Mouse (Mus musculus) forebrain, embryonic 11.5 days (tissue): ENCODE measurements around the gene Olfr631. TPM values are rescaled to one million over a fixed set of nuclear protein-coding genes. Genes with fewer than 3 reads are reported as not detected.

Source experiments
- ATAC-seq: fragments of 200-750 bp; cut with Nextera tagmentation; replicated peaks from 2 replicates; pipeline ENCODE4 v1.8.0; 2017; ENCODE audit warnings: moderate TSS enrichment; ENCODE audit not compliant: low FRiP score
- DNase-seq: peaks from one replicate; pipeline ENCODE4 v3.0.0-alpha.2; 2017; ENCODE audit warnings: low spot score
- H3K27ac ChIP-seq: fragments of 300-500 bp; sonication (generic); 2 replicates; pipeline ENCODE4 v1.5.1; 2014; ENCODE audit warnings: low read depth, low read length
- H3K27me3 ChIP-seq: fragments of 300-500 bp; sonication (generic); 2 replicates; pipeline ENCODE4 v1.6.1; 2014; ENCODE audit warnings: mild to moderate bottlenecking, low read length, mixed read lengths; ENCODE audit not compliant: control insufficient read depth, insufficient read depth
- H3K36me3 ChIP-seq: fragments of 300-500 bp; sonication (generic); 2 replicates; pipeline ENCODE4 v1.6.1; 2014; ENCODE audit warnings: mild to moderate bottlenecking, low read length, moderate library complexity, mixed read lengths; ENCODE audit not compliant: control insufficient read depth, insufficient read depth
- H3K4me1 ChIP-seq: fragments of 300-500 bp; sonication (generic); replicated peaks from 2 replicates; pipeline ENCODE4 v1.6.1; 2014; ENCODE audit warnings: low read length, mixed read lengths; ENCODE audit not compliant: control insufficient read depth, insufficient read depth
- H3K4me2 ChIP-seq: fragments of 300-500 bp; sonication (generic); 2 replicates; pipeline ENCODE4 v1.6.1; 2014; ENCODE audit warnings: low read depth, mild to moderate bottlenecking, low read length, moderate library complexity, mixed read lengths; ENCODE audit not compliant: severe bottlenecking
- H3K4me3 ChIP-seq: fragments of 300-500 bp; sonication (generic); 2 replicates; pipeline ENCODE4 v1.5.1; 2014; ENCODE audit warnings: low read depth, low read length
- H3K9ac ChIP-seq: fragments of 300-500 bp; sonication (generic); 2 replicates; pipeline ENCODE4 v1.6.1; 2014; ENCODE audit warnings: low read length
- H3K9me3 ChIP-seq: fragments of 300-500 bp; sonication (generic); 2 replicates; pipeline ENCODE4 v1.6.1; 2016; ENCODE audit warnings: low read length, mixed read lengths; ENCODE audit not compliant: control insufficient read depth
- WGBS: fragments of 180-500 bp; shearing (Covaris S2); extraction: QIAGEN DNeasy Blood & Tissue Kit; methylation state at CpG from one replicate; pipeline ENCODE4 v1.1.7; 2014; 5-methylcytosine and 5-hydroxymethylcytosine counted together
- polyA plus RNA-seq: library from polyadenylated mRNA; unstranded; fragments of >200 nt; fragmentation: Nextera tagmentation; extraction: Ambion mirVana; gene quantifications from 2 replicates; pipeline ENCODE4 v1.2.1, GENCODE M21; 2014

Olfr631 gene
- not detected in 2 replicates for polyA plus RNA-seq

DNA sequence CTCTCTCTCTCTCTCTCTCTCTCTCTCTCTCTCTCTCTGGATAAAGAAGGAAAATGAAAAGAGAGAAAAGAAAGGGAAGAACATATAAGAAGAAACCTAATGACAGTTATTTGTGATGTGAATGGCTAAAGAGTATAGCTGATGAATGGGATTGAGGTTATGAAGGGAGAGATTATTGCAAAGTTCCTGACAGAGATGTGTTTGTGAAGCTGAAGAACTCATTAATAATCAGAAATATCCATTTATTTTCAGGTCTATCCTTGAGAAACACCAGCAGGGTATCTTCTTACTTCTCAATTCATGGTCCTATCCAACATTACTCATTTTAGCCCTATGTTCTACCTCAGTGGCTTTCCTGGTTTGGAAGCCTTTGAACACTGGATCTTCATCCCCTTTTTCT is at the start of gene Olfr631:
Gene Olfr631 (plus strand): TSS at position 301 of the 400 bp plus-strand sequence.
- Histone ChIP-seq H3K4me3 (no peak within 1 kb of the TSS), H3K36me3 (no peaks in the 10 kb centered on the region), H3K27me3 (no peaks in the 10 kb centered on the region), H3K9me3 (no peaks in the 10 kb centered on the region), H3K27ac (no peak within 1 kb of the TSS), H3K9ac (no peak within 1 kb of the TSS), H3K4me1 (no peaks in the 10 kb centered on the region), H3K4me2 (no peak within 1 kb of the TSS)
- ATAC-seq (no peak), DNase-seq (no peak)

DNA sequence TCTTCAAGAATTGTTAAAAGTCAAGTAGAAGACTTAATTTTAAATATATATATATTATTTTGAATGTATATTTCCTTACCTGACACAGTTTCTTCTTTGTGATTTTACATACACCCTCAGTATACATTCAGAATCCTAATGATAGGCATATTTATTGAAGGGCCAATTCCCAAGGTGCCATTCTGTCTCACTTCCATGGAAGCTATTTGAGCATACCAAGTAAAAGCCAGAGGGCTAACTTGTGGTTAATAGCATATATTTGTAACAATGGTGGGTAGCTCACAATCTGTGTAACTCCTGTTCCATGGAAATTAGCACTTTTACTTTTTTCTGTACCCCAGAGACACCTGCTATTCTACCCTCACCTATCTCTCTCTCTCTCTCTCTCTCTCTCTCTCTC is 42.5 kb upstream of the Olfr631 start, which contains the start of gene Olfr66:
Gene Olfr66 (minus strand): TSS at position 101 of the 400 bp plus-strand sequence.
- no peak within 1 kb of the TSS for H3K4me3 ChIP-seq
- no peak within 1 kb of the TSS for H3K27ac ChIP-seq
- no peak within 1 kb of the TSS for H3K4me2 ChIP-seq
- DNase-seq (no peak), ATAC-seq (no peak)
- no peaks in the 10 kb centered on the region for H3K27me3 ChIP-seq
- no peaks in the 10 kb centered on the region for H3K36me3 ChIP-seq
- H3K4me1 ChIP-seq, result no peaks in the 10 kb centered on the region
- no peaks in the 10 kb centered on the region for H3K9me3 ChIP-seq
- H3K9ac ChIP-seq, result no peak within 1 kb of the TSS

DNA sequence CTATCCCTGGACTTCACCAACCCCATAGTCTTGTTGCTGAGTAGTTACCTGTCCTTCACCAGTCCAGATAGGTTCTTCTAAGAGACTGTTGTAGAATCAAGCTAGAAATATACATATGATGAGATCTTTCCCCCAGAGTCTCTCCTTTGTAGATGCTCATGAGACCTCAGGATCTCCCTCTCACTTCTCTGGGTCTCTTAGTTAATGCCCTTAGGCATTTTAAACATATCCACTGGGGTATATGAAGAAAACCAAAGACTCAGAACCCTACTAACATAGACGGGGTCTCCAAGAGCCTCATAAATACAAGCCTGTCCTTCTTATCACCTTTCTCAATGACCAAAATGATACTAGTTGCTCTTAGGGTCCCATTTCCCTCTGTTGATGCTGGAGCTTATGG is 34.2 kb upstream of the Olfr631 start, which contains the start of gene Olfr64:
Gene Olfr64 (minus strand): TSS at position 101 of the 400 bp plus-strand sequence.
- Histone ChIP-seq H3K27ac (no peak within 1 kb of the TSS), H3K4me1 (no peaks in the 10 kb centered on the region), H3K27me3 (no peaks in the 10 kb centered on the region), H3K4me3 (no peak within 1 kb of the TSS), H3K36me3 (no peaks in the 10 kb centered on the region), H3K4me2 (no peak within 1 kb of the TSS), H3K9me3 (no peaks in the 10 kb centered on the region), H3K9ac (no peak within 1 kb of the TSS)
- 81% methylated on average over 1 of the region's 1 CpGs for WGBS
- no peak for DNase-seq
- no peak for ATAC-seq

DNA sequence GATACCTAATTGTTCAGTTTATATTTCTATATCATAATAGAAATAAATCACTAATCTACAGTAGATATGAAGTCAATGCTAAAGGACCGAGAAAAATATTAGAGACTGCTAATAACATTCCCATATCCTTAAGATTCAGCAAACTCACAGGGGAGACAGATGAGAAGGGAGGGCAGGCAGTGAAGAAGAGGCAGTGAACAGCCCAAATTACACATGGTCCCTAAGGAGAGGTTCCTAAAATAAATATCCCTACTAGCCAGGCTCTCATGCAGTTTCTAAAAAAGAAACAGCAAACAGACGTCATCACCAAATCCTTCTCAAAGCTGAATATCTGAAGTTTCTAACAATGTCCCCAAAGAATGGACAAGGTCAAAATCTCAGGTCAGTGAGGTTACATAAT is 25.4 kb upstream of the Olfr631 start, which contains the start of gene Olfr65:
Gene Olfr65 (plus strand): TSS at position 301 of the 400 bp plus-strand sequence.
- no peak within 1 kb of the TSS for H3K27ac ChIP-seq
- H3K9me3 ChIP-seq, result no peaks in the 10 kb centered on the region; the same call in 1 of the 2 replicates
- H3K4me2 ChIP-seq, result no peak within 1 kb of the TSS
- ATAC-seq (no peak), DNase-seq (no peak)
- 88% methylated on average over 2 of the region's 2 CpGs for WGBS
- no peak within 1 kb of the TSS for H3K4me3 ChIP-seq
- no peaks in the 10 kb centered on the region for H3K27me3 ChIP-seq
- H3K9ac ChIP-seq, result no peak within 1 kb of the TSS
- H3K4me1 ChIP-seq, result no peaks in the 10 kb centered on the region
- H3K36me3 ChIP-seq, result no peaks in the 10 kb centered on the region

GRCm38 (mm10) chr7:103910047-103910446 is 18.6 kb upstream of the Olfr631 start:
- DNase-seq, result no peak
- no peaks in the 10 kb centered on the region for H3K4me1 ChIP-seq
- WGBS, result 53% methylated on average over 3 of the region's 3 CpGs
- no peak overlapping the region for H3K9ac ChIP-seq
- no peaks in the 10 kb centered on the region for H3K36me3 ChIP-seq
- H3K27ac ChIP-seq, result no peak overlapping the region
- no peaks in the 10 kb centered on the region for H3K27me3 ChIP-seq
- H3K9me3 ChIP-seq, result no peaks in the 10 kb centered on the region
- no peak overlapping the region for H3K4me3 ChIP-seq
- no peak overlapping the region for H3K4me2 ChIP-seq
- no peak for ATAC-seq

GRCm38 (mm10) chr7:103912969-103913511 is 15.6 kb upstream of the Olfr631 start:
- H3K9me3 ChIP-seq, result no peaks in the 10 kb centered on the region
- ATAC-seq, result no peak
- no peak overlapping the region for H3K27ac ChIP-seq
- no peak for DNase-seq
- H3K4me1 ChIP-seq, result no peaks in the 10 kb centered on the region
- no peak overlapping the region for H3K4me3 ChIP-seq
- no peak overlapping the region for H3K4me2 ChIP-seq
- whole genome bisulfite sequencing, result 39% methylated on average over 8 of the region's 8 CpGs
- H3K36me3 ChIP-seq, result no peaks in the 10 kb centered on the region
- H3K27me3 ChIP-seq, result no peaks in the 10 kb centered on the region
- no peak overlapping the region for H3K9ac ChIP-seq

GRCm38 (mm10) chr7:103915338-103915737 is 13.3 kb upstream of the Olfr631 start:
- DNase-seq (no peak), ATAC-seq (0 out of 2 replicates have a peak, but pooled peaks have one; percentile 18)
- no peaks in the 10 kb centered on the region for H3K27me3 ChIP-seq
- no peaks in the 10 kb centered on the region for H3K9me3 ChIP-seq
- no peak overlapping the region for H3K4me2 ChIP-seq
- no peak overlapping the region for H3K27ac ChIP-seq
- no peak overlapping the region for H3K4me3 ChIP-seq
- H3K36me3 ChIP-seq, result no peaks in the 10 kb centered on the region
- no peaks in the 10 kb centered on the region for H3K4me1 ChIP-seq
- no peak overlapping the region for H3K9ac ChIP-seq

- ATAC-seq (no peak), DNase-seq (no peak)
- Histone ChIP-seq H3K9ac (no peak within 1 kb of the TSS), H3K36me3 (no peaks in the 10 kb centered on the region), H3K4me1 (no peaks in the 10 kb centered on the region), H3K27ac (no peak within 1 kb of the TSS), H3K4me3 (no peak within 1 kb of the TSS), H3K4me2 (no peak within 1 kb of the TSS), H3K9me3 (no peaks in the 10 kb centered on the region), H3K27me3 (no peaks in the 10 kb centered on the region)
- 75% methylated on average over 2 of the region's 2 CpGs for WGBS
Observed at GRCm38 (mm10) chr7:103934264-103934663, 5.6 kb downstream of the Olfr631 start, which contains the start of gene Olfr632. Gene Olfr632 (plus strand): TSS chr7:103934347.

DNA sequence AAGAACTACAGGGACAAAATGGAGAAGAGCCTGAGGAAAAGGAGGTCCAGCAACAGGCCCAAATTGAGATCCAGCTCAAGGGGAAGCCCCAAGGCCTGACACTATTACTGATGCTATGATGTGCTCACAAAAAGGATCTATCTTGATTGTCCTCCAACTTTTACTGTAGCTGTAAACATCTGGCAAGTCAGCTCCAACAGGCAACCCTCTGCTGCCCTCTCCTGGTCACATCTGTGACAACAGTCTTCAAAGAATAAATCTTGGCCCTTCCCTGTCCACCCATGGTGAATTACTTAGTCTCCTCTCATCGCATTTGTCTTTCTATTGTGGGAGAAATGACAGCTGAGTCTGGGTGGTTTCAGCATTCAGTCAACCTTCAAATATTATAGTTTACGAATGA is 14.1 kb downstream of the Olfr631 start:
- H3K27ac ChIP-seq, result no peak overlapping the region
- H3K4me3 ChIP-seq, result no peak overlapping the region
- DNase-seq (peak; percentile 79), ATAC-seq (0 out of 2 replicates have a peak, but pooled peaks have one; percentile 61)
- no peaks in the 10 kb centered on the region for H3K4me1 ChIP-seq
- no peak overlapping the region for H3K4me2 ChIP-seq
- H3K9me3 ChIP-seq, result no peaks in the 10 kb centered on the region
- H3K9ac ChIP-seq, result no peak overlapping the region
- no peaks in the 10 kb centered on the region for H3K36me3 ChIP-seq
- WGBS, result 28% methylated on average over 2 of the region's 2 CpGs
- H3K27me3 ChIP-seq, result no peaks in the 10 kb centered on the region
